Mouse (Mus musculus): ENCODE measurements around the gene Mok. TPM values are rescaled to one million over a fixed set of nuclear protein-coding genes. Genes with fewer than 3 reads are reported as not detected.

The Mok gene
- polyA plus RNA-seq, 1 experiment from 2014 or later: 2.5 TPM

Other genes starting within 250 kb of the Mok start
- gene Dync1h1, start 239.5 kb downstream of the Mok start, polyA plus RNA-seq (2015; fragmentation: Nextera tagmentation; extraction: Ambion mirVana): 41.5 and 41.9 TPM in 2 replicates
- gene 1700001K19Rik, start 158.3 kb downstream of the Mok start, polyA plus RNA-seq (2015; fragmentation: Nextera tagmentation; extraction: Ambion mirVana): 0.14 TPM in 1 of 2 replicates, not detected in the other
- 815 and 840 TPM in 2 replicates for gene Hsp90aa1, start 138.2 kb downstream of the Mok start, polyA plus RNA-seq (2015; fragmentation: Nextera tagmentation; extraction: Ambion mirVana)
- gene Wdr20, start 103.0 kb downstream of the Mok start, polyA plus RNA-seq (2015; fragmentation: Nextera tagmentation; extraction: Ambion mirVana): 24.0 and 25.3 TPM in 2 replicates
- gene Zfp839, start 9.3 kb upstream of the Mok start, polyA plus RNA-seq (2015; fragmentation: Nextera tagmentation; extraction: Ambion mirVana): 5.7 and 6.8 TPM in 2 replicates
- gene Cinp, start 48.2 kb upstream of the Mok start, polyA plus RNA-seq (2015; fragmentation: Nextera tagmentation; extraction: Ambion mirVana): 71.0 TPM in 2 replicates
- 3.3 and 3.8 TPM in 2 replicates for gene Tecpr2, start 48.3 kb upstream of the Mok start, polyA plus RNA-seq (2015; fragmentation: Nextera tagmentation; extraction: Ambion mirVana)
- gene Ankrd9, start 138.1 kb upstream of the Mok start, polyA plus RNA-seq (2015; fragmentation: Nextera tagmentation; extraction: Ambion mirVana): 16.6 and 20.9 TPM in 2 replicates
- 11.6 and 12.3 TPM in 2 replicates for gene Rcor1, start 198.4 kb upstream of the Mok start, polyA plus RNA-seq (2015; fragmentation: Nextera tagmentation; extraction: Ambion mirVana)

Data from stomach, embryonic 15.5 days (tissue).